Mouse (Mus musculus): ENCODE data around the gene Tyw1.

DNA sequence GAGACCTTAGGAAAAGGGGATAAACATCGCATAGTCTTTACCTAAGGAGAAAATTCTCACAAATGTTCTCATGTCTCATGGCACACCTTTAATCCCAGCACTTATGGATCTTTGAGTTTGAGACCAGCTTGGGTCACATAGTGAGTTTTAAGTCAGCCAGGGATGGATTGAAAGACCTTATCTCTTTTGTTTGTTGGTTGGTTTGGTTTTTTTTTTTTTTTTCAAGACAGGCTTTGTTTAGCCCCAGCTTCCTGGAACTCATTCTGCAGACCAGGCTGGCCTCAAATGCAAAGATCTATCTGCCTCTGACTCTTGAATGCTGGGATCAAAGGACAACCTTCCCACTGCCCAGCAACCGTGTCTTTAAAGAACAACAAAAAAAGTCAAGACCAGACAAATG lies 34.1 kb upstream of the Tyw1 start:
- TF ChIP-seq CTCF (IDR thresholded peaks at IDR 0.05; ENCODE audit: borderline replicate concordance, insufficient read depth, low read length) (no peak), POLR2A (IDR thresholded peaks at IDR 0.05; ENCODE audit: low read depth, low read length) (no peak)

Measured in embryonic fibroblast, embryonic 13.5 days (primary cell).